Mouse (Mus musculus): ENCODE data around the gene Ces1c. TPM values are rescaled to one million over a fixed set of nuclear protein-coding genes. Genes with fewer than 3 reads are reported as not detected.

The Ces1c gene
- total RNA-seq, 1 experiment = 0.85 TPM

- no peak overlapping the region for H3K4me3 ChIP-seq (ENCODE audit: insufficient read depth in 1 of 2, low read depth in 1 of 2, low read length in 2 of 2, poor library complexity in 1 of 2, severe bottlenecking in 1 of 2)
- no peaks in the 10 kb centered on the region for H3K36me3 ChIP-seq (ENCODE audit: control insufficient read depth, insufficient read depth, low read length, poor library complexity, severe bottlenecking)
- no peak for DNase-seq (ENCODE audit: low read depth, low spot score)
- H3K4me1 ChIP-seq (ENCODE audit: control insufficient read depth in 2 of 2, insufficient read depth in 2 of 2, low read length in 2 of 2, poor library complexity in 1 of 2) = peaks cover 0 to 2% of the 10 kb centered on the region in 2 experiments; a peak in 1 of 4 replicates
- no peak overlapping the region for H3K9ac ChIP-seq (ENCODE audit: insufficient read depth, low read depth, low read length, poor library complexity, severe bottlenecking)
- no peaks in the 10 kb centered on the region for H3K9me3 ChIP-seq (ENCODE audit: control insufficient read depth, insufficient read depth, low read depth, low read length)
- TF ChIP-seq ZNF384 (IDR thresholded peaks at IDR 0.05; ENCODE audit: low read depth, low read length) (no peak), HCFC1 (IDR thresholded peaks at IDR 0.05; ENCODE audit: borderline replicate concordance, insufficient read depth, low read length) (no peak), CHD2 (IDR thresholded peaks at IDR 0.05; ENCODE audit: low read depth, low read length) (no peak), ZC3H11A (IDR thresholded peaks at IDR 0.05; ENCODE audit: borderline replicate concordance, low read depth, low read length) (no peak), MAFK (IDR thresholded peaks at IDR 0.05; ENCODE audit: insufficient read depth, low read depth, low read length) (no peak)
- in situ Hi-C loops (cut with MboI; ENCODE audit: low sequenced_read_pairs in 2 of 2, unreplicated experiment in 2 of 2) = loop anchor here in 1 of 2 experiments (5.0 kb wide), 1 partner anchor 42 kb away; no protein-coding TSS in a partner anchor
- no peak overlapping the region for H3K27ac ChIP-seq (ENCODE audit: insufficient read depth, low read depth, low read length, poor library complexity, severe bottlenecking)
Observed at GRCm38 (mm10) chr8:93055238-93055637, 75.8 kb downstream of the Ces1c start.

Other genes with a start within 250 kb of the Ces1c start
- 0.67 and 0.85 TPM in 2 replicates for gene Capns2, start 229.9 kb downstream of the Ces1c start, total RNA-seq (2012; rRNA removed)
- 0.05 and 0.62 TPM in 2 replicates for gene Slc6a2, start 171.2 kb downstream of the Ces1c start, total RNA-seq (2012; rRNA removed)
- gene Ces1a, start 83.1 kb downstream of the Ces1c start, total RNA-seq (2012; rRNA removed) = 0.27 TPM in 1 of 2 replicates, not detected in the other
- 0.18 TPM in 1 of 2 replicates, not detected in the other for gene Ces1b, start 51.3 kb downstream of the Ces1c start, total RNA-seq (2012; rRNA removed)
- gene Ces1d, start 66.6 kb upstream of the Ces1c start, total RNA-seq (2012; rRNA removed) = not detected in 2 replicates
- not detected in 2 replicates for gene Ces1e, start 98.3 kb upstream of the Ces1c start, total RNA-seq (2012; rRNA removed)
- gene Ces1f, start 148.5 kb upstream of the Ces1c start, total RNA-seq (2012; rRNA removed) = not detected in 2 replicates
- 0.09 TPM in 1 of 2 replicates, not detected in the other for gene Ces1g, start 206.0 kb upstream of the Ces1c start, total RNA-seq (2012; rRNA removed)
- not detected in 2 replicates for gene Ces1h, start 248.4 kb upstream of the Ces1c start, total RNA-seq (2012; rRNA removed)